Mouse (Mus musculus): Measurements from ENCODE around the gene Dip2c.
A peak's percentile ranks its signal among the peaks of the same experiment; 100 is the strongest.

The Dip2c gene

DNA sequence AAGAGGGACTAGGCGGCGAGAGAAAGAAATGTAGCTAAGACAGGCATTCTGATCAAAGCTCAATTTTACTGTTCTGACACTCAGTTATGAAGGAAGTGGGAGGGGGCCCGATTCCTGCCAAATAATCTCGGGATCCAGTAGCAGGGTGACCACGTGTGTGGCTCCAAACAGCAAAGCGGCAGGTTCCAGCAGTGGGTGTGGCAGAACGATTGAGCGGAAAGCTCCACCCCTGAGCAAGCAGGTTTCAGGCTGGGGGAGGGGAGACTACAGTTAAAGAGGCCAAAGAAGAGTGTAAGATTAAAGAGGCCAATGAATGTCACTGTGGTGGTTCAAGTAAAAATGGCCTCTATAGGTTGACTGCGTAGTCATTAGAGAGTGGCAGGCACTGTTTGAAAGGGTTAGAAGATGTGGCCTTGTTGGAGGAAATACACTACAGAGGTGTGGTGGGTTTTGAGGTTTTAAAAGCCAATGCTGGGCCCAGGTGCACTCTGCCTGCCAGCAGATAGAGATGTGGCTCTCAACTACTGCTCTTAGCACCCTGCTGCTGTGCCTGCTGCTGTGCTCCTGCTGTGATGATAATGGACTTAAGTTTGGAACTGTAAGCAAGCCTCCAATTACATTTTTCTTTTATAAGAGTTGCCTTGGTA is 271.5 kb downstream of the Dip2c start:
- no peak for DNase-seq

DNA sequence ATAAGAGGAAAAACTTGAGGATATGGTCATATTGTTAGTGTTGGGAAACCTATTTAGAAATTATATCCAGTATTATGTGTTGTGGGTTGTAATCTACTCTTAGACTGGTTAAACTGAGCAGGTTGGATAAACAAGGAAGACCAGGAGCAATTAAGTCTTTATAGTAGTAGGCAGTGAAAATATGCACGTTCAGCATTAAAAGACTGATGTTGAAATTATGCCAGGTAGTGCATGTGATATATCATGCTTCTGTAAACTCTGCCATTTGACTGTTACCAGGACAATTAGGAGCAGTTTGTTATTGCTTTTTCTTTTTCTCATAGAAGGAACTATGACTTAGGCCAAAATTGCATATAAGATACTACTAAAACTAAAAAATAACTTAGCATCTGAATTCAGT is 285.8 kb downstream of the Dip2c start:
- no peak for DNase-seq

DNA sequence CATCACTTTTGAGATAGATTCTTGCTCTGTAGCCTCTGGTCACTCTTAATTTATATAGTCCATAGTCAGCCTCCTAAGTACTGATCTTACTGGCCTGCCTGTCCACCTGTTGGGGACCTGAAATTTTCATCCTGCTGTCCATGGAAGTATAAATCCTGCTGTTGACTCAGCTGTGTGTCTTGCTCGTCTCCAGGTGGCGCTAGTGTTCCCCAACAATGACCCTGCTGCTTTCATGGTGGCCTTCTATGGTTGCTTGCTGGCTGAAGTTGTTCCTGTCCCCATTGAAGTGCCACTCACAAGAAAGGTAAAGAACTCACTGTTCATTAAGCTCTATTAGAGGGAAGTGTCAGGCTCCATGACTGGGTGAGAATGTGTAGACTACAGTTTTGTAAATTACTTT is 286.6 kb downstream of the Dip2c start:
- peak in 1 of 2 experiments; percentile 41 for DNase-seq

DNA sequence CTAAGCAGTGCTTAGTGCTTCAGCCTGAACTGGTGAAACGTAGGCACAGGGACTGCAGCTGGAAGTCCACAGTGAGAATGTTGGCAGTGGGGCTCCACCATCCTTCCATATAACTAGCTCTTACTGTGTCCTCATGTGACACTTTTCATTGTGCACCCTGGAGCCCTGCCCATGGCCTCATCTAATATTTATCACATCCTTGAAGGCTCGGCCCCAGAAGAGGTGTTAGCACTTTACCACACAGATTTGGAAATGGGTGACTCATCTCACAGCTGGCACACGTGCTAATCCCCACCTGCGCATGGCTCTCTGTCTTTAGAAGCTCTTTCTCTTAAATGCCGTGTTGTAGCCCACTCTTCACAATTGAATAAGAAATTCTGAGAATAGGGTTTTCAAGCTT is 292.5 kb downstream of the Dip2c start:
- no peak for DNase-seq

DNA sequence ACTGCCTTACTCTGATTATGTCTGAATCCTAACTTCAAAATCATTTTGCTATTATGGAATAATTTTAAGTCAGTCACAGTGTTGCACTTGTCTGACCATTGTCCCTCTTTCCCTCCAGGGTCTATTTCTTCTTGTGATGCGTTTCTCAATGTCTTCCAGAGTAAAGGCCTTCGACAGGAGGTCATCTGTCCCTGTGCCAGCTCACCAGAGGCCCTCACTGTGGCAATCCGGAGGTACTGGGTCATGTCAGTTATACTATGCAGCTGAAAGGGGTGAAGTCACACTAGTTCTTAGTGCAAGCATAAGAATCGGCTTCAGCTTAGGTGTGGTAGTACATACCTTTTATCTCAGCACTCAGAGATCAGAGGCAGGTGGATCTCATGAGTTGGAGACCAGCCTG is 300.4 kb downstream of the Dip2c start:
- no peak for DNase-seq

DNA sequence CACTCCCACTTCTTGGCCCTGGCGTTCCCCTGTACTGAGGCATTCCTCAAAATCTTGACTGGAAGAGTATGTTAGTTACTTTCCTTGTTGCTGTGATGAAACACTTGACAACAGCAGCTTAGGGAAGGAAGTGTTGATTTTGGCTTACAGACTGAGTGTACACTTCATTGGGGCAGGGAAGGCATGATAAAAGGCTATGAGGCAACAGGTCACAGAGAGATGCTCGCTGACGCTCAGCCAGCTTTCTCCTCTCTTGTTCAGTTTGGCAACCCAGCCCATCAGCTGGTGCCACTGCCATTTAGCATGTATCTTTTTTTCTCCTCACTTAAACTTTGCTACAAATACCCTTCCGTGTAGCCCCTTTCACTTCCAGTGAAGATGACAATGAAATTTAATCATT is 302.1 kb downstream of the Dip2c start:
- no peak for DNase-seq

DNA sequence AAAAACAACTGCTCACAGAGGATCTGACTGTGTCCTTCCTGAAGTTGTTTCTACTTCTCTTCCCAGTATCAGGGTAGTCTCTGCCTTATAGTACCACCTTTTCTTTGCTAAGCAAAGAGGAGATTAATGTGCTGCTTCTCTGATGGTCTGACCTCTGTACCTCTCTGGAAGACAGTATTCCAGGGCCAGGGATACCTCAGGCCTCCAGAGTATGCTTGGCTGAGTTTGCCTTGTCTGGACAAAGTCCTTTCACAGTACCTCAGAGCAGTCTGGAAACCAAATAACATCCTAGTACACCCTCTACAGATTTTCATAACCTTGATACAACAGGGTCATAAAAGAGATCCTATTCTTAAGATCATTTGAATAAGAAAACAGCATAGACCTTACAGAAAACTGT is 305.5 kb downstream of the Dip2c start:
- no peak for DNase-seq

DNA sequence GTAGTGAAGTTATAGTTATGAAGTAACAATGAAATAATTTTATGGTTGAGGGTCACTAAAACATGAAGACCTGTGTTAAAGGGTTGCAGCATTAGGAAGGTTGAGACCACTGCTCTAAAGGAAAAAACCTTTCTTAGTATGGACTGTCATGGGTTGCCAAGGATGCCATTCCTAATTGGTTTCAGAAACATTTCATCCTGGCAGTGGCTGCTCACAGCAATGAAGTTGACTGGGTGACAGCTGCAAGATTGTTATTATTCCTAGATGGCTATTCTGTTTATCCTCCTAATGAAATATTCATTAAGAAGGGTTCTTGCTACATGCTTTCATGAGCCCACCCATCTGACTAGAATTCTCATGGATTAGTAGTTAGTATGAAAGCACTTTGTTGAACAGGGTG is 307.3 kb downstream of the Dip2c start:
- DNase-seq = no peak

DNA sequence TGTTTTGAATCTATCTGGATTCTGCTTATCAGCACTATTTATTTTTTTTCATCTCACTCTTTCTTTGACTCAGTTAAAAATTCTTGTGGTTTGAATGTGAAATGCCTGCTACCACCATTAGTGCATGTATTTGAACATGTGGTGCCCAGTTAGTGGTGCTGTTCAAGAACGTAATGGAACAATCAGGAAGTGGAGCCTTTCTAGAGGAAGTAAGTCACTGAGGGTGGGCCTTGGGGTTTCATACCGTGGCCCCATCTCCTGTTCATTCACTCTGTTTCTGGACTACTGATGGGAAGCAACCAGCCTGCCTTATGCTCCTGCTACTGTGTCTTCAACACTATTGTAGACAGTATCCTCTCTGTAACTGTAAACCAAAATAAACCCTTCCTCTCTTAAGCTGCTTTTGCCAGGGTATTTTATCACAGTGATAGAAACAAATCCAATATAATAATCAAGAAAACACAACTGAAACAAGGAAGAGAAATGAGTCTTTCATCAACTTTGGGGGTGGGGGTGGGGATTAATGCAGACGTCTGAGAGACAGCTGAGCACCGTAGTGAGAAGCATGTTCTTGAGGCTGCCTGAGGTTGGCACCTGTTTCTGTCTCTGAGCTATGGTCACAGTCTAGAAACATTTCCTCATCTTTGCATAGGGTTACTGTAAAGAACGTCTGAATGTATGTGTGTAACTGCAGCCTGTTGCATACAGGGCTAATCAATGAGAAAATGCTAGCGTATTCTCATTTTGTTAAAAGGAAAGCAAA is 323.2 kb downstream of the Dip2c start:
- DNase-seq = no peak

DNA sequence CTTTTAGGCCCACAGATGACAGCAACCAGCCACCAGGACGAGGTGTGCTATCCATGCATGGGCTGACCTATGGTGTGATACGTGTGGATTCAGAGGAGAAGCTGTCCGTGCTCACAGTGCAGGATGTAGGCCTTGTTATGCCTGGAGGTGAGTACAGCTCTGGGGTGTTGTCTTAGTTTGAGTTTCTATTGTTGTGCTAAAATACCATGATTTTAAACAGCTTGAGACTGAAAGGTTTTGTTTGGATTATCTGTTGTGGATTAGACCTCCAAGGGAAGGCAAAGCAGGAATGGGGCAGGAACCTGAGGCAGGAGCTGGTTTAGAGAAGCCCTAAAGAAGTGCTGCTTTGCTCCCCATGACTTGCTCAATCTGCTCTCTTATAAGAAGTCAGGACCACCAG is 325.0 kb downstream of the Dip2c start:
- DNase-seq = no peak

DNA sequence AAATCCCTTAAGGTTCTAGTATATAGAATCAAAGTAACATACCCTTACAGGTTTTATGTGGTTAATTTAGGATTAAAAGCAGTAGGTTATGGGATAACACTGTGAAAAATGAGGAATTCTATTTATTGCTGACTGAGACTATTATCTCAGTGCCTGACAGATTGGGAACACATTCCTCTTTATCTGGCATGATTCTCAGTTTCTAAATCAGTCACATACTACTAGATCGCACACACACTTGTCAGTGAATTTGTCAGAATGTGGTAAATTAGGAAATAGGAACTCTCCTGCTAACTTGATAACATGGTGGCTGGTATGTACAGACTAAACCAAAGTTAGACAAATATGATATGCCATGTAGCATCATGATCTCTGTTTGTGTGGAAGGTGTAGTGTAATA is 334.9 kb downstream of the Dip2c start:
- no peak for DNase-seq

DNA sequence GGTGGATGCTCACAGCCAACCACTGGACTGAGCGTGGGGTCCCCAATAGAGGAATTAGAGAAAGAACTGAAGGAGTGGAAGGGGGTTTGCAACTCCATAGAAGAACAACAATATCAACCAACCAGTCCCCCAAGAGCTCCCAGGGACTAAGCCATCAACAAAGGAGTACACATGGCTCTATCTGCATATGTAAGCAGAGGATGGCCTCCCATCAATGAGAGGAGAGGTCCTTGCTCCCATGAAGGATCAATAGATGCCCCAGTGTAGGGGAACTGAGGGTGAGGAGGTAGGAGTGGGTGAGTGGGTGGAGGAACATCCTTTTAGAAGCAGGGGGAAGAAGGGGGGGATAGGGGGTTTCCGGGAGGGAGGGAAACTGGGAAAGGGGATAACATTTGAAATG is 356.4 kb downstream of the Dip2c start:
- no peak for DNase-seq

DNA sequence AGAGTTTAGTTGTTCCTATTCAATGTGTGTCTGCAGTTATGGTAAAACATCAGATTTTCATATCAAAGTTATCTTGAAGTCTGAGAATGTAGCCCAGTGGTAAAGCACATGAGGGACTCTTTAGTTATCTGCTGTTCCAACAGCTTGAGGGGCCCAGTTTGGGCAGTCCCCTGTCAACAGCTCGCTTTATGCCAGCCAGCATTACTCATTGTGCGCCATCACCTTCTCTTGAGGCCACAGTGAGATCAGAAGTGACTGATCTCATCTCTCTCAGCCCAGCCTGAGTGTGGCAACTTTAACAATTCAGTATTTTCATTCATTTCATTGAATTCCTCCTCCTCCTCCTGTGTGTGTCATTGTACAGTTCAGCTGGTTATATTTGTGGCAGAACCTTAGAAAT is 359.6 kb downstream of the Dip2c start:
- DNase-seq = no peak

DNA sequence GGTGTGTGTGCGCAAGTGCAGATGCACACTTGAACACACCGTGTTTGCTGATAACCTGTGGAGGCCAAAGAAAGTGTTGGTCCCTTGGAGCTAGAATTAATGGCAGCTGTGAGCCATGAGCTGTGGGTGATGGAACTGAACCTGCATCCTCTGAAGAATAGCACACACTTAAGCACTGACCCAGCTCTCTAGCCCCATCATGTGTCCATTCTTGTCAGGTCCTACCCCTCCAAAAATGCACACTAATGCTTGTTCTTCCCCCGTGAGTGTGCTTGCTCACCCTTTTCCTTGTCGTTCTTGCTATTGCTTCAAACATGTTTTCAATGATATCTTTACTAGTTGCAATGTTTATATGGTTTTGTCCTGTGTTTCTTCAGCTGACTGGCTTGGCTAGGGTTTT is 360.2 kb downstream of the Dip2c start:
- peak; percentile 38 to 59 for DNase-seq

DNA sequence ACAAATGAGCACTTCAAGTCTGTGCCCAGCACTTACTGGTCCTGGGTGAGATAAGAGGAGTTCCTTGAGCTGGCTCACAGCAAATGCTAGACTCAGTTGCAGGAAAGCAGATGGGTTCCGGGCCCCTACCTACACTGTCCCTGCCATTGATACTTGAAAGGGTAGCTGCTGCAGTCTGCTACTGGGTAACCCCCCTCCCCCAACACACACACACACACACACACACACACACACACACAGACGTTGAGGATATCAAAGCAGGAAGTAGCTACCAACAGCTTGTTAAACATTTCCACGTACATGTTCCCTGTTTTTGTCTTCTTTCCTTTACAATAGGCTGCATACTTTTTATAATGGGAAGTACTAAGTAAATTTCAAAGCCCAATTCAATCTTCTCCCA is 361.6 kb downstream of the Dip2c start:
- DNase-seq = no peak

DNA sequence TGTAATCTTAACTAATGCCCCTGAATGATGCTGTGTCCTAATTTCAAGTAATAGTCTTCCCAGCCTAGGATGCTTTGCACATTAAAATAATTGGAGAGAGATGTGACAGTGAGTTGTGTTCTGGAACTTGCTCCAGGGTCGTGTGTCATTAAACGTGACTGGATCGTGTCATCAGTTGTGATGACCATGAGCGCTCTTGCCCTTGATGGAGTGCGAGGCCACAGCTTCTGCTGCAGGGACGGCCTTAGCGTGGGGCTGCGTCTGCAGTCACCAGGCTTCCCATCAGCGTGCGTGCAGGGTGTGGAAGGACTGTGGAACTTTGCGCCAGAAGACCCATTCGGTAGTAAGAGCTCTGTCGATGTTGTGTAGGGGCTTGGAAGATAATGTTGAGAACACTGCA is 372.4 kb downstream of the Dip2c start:
- DNase-seq = no peak

DNA sequence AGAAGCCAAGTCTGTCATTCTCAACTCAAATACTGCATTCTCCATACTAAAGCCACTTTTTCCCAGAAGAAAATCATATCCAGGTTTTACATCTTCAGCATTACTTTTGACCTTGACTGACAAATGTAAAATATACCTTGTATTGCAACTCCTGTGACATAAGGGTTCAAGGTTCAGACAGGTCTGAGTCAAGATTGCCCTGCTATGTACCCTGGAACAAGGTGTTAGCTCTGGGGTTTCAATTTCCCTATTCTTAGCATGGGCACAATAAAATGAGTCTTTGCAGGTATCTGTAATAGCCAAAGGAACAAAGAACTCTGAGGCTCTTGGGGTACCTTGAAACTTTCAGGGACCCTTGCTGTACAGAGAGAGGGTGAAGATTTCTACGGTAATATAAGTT is 373.6 kb downstream of the Dip2c start:
- DNase-seq = no peak

DNA sequence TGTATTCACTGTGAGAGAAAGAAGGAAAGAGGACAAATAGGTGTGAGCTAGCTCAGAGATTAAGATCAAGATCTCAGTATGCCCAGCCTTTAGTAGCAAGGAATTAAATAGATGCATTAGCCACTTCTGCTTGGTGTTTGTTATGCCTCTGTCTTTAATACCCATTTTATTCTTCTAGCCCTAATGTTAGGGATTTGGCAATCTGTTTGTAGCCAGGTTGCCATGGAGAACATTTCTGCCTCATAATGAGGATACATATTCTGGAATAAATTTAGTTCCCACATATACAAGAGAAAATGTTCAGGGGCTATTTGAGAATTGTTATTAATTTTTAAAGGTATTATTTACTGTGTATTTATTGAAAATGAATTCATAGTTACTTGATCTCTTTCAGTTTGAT is 374.3 kb downstream of the Dip2c start:
- DNase-seq = no peak

DNA sequence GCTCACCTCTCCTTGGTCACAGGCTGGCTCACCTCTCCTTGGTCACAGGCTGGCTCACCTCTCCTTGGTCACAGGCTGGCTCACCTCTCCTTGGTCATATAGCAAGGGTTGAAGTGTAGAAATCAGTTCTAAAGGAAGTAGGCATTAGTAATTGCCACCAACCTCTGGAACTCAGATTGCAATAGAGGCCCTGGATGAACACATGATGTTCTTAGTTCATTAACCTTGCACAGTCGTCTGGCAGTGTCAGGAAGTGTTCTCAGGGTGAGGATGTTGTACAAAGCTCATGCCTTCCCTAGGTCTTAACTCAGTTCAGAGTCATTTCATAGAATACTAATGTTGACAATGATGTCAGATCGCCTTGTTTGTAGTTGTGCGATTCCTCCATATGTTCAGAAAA is 376.7 kb downstream of the Dip2c start:
- DNase-seq = no peak

DNA sequence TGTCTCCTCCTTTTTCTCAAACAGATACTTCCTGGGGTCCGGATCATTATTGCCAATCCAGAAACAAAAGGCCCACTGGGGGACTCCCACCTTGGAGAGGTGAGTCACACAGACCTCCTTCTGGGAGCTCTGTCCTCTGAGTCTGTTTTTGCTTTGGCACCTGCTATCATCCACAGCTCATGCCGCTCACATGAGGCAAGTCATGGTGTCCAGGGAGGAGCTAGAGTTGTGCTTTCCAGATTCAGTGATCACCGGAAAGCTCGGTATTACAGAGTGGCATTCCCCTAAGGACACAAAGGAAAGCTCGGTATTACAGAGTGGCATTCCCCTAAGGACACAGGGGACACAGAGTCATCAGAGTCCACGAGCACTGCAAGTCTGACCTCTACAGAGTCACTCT is 380.3 kb downstream of the Dip2c start:
- DNase-seq = no peak

DNA sequence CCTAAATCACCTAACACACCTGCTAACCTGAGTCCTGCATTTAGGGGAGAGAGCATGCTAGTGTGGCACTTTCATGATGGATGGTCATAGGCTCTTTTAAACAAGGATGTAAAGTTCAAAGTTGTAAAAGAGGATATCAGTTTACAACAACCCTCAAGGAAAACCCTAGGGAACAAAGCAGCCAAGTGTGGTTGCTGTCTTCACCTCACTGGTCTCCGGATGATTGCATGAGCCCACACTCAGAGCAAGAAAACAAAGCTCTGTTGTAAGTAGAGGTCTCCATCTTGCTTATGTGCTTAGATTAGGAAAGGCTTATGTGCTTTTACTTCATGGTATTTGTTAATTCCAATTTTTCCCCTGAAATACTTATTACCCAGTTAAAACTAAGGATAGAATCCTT is 384.4 kb downstream of the Dip2c start:
- no peak for DNase-seq

DNA sequence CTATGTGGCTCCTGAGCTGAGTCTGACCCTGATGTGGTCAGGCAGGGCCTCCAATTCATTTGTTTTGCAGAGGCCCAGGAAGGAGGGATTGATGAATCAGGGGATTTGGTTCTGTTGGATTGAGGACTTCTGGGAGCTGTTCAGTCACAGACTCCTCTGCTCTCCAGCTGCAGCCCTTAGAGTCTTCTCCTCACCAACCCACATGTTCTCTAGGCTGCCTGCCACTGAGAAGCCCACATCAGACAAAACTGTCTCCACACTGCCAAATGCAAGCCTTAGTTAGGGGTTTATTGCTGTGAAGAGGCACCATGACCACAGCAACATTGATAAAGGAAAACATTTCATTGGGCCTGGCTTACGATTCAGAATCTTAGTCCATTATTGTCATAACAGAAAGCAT is 387.3 kb downstream of the Dip2c start:
- no peak for DNase-seq

DNA sequence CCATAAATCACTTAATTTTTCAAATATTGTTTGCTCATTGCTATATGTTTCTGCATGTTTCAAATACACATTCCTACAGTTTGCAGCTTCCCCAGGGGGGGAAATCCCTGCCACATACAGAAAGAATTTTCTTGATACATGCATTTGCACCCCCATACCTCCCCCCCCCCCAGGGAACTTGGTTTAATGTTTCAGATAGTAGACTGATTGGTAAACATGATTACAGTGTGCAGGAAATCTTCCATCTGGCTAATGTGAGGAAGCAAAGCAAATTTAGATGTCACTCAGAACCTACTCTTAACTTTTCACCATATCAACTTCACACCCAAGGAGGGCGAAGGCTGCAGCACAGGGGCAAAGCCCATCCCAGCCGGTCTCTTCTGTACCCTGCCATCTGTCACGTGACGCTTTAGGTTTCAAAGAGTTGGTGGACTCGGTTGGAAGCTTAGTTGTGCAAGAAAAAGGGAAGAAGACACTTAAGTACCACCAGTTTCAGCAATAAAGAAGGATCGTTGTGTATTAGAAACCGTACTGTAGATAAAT is 391.7 kb downstream of the Dip2c start:
- no peak for DNase-seq

DNA sequence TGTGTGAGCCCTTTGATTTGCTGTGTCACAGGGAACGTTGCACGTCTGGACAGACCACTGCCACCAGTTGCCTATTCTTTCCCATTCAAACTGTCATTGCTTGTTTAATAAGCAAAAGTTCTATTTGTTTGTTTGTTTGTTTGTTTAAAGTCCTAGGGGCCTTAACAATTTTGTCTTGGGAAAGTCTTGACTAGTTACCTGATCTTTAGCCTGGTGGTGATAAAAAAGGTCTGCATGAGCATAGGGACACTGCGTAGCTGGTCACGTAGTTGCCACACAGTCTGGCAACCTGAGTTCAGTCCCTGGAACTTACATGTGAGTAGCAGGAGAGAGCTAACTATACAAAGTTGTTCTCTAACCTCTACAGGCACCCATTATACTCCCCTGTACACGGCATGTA is 392.9 kb downstream of the Dip2c start:
- no peak for DNase-seq

DNA sequence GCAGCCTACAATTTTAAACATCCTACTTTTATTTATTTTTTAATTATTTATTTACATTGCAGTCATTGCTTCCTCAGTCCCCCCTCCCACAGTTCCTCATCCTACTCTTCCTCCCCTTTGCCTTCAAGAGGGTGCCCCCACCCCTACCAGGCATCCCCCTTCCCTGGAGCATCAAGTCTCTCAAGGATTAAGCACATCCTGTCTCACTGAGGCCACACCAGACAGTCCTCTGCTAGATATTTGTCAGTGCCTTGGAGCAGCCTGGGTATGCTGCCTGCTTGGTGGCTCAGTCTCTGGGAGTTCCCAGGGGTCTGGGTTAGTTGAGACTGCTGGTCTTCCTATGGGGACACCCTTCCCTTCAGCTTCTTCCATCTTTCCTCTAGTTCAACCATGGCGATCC is 397.8 kb downstream of the Dip2c start:
- DNase-seq = no peak

Measured in cerebellum, postnatal 25 days (tissue).